Mouse (Mus musculus): Measurements from ENCODE around the gene Tsen54.

DNA sequence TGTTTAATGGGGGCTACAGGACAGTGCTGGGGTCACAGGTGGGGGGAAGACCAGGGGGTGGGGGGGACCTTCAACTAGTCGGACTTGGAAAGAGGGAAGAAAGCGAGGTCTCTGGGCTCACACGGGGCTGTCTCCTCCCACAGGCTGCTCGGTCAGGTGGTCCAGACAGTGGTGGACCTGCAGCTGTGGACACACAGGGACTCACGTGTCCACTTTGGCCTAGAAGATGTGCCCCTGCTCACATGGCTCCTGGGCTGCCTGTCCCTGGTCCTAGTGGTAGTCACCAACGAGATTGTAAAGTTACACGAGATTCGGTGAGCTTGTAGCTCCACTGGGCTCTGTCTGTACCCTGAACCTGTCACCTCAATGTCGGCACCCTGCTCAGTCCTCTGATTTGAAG is 16.9 kb upstream of the Tsen54 start:
- TF ChIP-seq CTCF (IDR thresholded peaks at IDR 0.05; ENCODE audit: low read depth) (no peak), EP300 (IDR thresholded peaks at IDR 0.05; ENCODE audit: low read depth) (no peak)
